Mouse (Mus musculus) lung, postnatal 36 days (tissue): ENCODE data around the gene Cwf19l1.
A peak's percentile ranks its signal among the peaks of the same experiment; 100 is the strongest.

Source experiments
- DNase-seq: peaks from one replicate; pipeline ENCODE4 v3.0.0; 2022; ENCODE audit warnings: mixed read lengths

Cwf19l1 gene

DNA sequence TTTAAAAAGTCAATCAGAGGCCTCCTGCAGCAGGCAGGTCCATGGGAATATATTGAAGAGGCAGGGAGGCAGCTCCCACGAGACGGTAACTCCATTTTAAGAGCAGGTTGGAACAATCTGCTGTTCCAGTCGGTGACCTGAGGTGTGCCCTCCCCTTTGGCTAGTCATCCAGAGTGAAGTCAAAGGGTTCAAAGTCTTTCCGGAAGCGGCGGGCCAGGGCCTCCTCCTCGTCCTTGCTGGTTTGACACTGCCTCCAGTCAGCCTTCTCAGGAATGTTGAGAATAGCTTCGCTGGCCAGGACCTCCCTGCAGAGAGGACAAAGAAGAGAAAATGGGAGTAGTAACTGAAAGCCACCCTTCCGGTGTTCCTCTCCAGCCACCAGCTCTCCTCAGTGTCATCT, 25.3 kb downstream of the Cwf19l1 start:
- no peak for DNase-seq

DNA sequence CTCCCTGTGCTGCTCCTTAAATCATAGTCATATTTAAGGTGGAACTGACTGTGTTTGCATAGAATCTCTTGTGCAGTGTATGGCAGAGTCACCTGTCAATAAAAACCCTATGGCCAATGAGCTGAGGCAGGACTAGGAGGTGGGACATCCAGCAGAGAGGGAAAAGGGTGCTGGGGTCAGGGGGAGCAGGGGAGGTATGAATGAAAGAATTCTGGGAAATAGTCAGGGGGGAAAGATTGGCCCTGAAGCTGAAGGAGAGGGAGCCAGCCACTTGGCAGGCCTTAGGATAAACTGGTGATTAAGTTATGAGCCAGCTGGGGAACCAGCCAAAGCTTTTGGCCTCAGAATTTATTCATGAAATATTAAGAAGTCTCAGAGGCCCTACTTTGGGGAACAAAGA, 26.7 kb downstream of the Cwf19l1 start:
- peak; percentile 49 for DNase-seq

DNA sequence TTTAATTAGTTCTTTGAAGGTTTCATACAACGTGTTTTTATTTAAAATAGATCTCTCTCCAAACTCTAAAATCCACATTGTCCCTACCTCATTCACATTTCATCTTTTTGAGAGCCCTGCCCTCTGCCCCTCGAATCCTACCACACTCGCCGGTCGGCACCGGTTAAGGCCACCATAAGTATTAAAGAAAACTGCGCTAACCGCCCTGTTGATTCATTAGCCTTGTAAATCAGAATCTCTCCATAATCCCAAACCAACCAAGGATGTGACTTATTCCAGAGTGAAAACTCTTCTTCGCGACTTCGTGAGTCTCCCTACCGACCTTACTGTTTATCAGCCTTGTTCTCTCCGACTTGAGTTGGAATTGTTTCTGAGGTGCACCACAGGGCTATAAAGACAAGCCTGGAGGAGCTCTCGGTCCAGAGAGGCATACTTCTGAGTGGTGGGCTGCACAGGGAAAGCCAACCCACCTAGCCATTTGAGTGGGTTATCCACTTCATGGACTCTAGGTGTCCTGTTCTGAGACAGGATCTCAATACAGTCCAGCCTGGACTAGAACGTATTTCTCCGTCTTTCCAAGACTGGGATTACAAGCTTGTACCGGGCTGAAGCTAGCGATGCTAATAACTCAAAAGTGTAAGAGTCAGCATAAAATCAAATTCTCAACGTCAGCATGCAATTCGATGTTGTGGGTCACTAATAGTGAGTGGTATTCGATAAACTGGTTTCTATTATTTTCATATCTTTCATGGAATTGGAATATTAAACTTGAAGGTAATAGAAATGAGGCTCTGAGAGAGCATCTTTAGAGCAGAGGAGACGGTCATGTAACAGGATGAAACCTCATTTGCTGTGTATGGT, 27.8 kb downstream of the Cwf19l1 start:
- no peak for DNase-seq

DNA sequence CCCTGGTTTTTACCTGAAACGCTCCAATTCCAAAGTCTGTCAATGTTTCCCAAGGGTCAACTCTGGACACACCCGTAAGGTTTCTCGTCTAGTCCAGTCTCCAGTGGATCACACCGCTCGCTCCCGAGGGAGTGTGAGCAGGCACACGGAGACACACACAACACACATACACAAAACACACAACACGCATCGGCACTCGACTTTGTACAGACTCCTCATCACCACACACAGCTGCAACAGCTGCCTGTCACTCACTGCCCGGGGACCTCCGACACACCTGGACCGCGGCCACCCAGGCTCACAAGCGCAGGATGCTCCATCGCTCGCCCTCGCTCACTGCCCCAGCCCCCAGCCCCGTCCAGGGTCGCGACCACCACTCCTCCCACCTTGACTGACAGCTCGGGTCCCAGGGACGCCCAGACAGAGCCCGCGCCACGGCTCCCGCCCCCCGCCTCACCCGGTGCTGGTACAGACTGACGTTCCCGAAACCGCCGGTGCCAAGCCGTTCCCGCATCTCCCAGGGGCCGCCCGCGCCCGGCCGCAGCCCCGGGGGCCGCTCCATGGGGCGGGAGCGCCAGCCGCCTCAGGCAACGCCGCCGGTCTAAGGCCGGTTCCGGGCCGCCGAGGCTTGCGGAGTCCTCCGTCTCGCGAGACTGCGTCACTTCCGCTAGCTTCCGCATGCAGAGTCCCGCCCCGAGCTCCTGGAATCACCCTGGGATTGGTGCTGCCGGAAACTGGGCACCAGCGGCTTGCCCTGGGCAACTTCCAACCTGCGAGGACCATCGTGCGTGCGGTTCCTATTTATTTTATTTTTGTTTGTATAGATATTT, 28.6 kb downstream of the Cwf19l1 start, which contains the start of gene Chuk:
Gene Chuk (minus strand): TSS at position 650 of the 830 bp plus-strand sequence.
- DNase-seq: peak; percentile 99

DNA sequence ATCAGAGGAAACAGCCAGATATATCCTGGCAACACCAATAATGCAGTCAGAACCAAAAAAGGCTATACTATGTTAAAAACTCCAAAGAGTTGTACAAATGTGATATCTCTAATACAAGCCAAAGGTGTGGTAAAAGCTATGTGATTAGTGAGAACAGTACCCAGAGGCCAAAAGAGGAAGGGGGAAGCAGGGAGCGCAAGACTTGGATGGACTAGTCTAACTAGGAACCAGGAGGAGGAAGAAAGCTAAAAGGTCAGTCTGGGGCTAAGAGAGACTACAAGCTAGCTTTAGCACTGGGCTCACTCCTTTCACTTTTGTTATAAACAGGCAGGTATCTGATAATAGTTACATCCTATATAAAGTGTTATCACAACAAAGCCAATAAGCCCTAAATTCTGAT, 31.3 kb downstream of the Cwf19l1 start:
- no peak for DNase-seq

DNA sequence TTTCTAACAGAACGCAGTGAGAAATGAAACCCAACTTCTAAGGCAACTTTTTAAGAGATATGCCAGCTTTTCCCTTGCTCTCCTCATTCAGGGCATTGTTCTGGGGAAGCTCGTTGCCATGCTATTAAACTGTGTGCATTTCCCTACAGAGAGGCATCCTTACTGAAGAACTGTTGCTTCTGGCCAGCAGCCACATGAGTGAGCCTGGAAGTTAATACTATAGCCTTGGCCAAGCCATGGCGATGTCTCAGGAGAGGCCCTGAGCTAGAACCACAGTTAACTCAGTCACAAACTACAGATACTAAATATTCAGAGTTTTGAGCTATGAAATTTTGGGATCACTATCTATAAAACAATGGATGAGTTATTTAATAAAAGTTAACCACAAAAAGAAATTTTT, 32.7 kb downstream of the Cwf19l1 start:
- no peak for DNase-seq

DNA sequence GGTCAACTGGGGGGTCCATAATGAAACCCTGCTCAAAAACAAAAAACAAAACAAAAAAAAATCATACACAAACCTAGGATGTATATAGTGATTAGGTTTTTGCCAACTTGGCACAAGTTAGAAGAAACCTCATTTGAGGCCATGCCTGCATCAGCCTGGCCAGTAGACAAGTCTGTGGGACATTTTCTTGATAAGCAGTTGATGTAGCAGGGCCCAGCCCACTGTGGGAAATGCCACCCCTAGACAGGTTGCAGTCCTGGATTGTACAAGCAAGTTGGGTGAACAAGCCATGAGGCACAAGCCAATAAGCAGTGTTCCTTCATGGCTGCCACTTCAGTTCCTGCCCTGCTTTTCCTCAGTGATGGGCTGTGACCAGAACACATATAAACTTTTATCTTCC, 34.8 kb downstream of the Cwf19l1 start:
- DNase-seq: no peak

DNA sequence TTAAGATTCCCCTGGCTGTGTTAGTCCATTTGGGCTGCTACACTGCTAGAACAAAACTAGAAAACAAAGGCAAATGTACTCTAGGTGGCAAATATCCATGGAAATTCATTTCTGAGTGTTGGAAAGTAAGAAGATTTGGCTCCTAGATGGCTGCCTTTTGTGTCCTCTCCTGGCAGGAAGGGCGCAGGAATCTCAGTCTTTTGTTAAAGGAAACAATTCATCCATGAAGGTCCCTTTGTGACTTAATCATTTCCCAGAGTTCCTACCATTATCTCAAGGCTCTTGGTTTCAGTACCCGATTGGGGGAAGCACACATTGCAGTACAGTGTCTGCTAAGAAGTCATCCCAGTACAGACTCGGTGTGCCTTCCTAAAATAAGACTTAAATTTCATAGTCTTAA, 49.4 kb downstream of the Cwf19l1 start:
- DNase-seq: no peak

DNA sequence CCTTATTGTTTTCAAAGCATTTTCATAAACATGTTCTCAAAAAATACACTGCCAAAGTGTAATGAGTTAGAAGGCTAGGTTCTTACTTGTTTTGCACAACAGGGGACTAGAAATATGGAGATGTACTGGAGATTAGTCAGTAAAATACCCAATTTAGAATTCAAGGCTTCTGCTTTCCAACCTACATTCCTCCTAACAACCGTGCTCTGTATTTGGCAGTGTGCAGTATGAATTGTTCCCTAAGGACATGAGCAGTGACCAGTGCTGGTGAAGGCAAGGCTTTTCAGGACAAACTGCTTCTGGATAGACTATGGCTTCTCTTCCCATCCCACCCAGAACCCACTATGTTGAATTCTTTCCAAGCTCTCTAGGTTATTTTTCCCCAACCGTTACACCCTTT, 54.8 kb downstream of the Cwf19l1 start:
- DNase-seq: no peak

DNA sequence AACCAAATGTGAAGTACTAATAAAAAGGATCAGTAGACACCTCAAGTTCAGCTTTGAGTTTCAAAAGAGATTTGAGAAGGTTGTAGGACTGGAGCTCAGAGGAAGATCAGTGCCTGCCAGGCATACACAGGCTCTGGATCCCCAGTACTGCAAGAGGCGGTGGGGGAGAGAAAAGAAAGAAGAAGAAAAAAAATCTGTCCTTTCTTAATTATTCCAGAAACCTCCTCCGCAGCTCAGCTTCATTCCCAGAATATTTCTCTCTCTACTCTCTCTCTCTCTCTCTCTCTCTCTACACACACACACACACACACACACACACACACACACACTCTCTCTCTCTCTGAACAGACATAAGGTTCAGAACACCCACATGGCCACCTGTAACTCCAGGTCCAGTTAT, 55.7 kb downstream of the Cwf19l1 start:
- no peak for DNase-seq

DNA sequence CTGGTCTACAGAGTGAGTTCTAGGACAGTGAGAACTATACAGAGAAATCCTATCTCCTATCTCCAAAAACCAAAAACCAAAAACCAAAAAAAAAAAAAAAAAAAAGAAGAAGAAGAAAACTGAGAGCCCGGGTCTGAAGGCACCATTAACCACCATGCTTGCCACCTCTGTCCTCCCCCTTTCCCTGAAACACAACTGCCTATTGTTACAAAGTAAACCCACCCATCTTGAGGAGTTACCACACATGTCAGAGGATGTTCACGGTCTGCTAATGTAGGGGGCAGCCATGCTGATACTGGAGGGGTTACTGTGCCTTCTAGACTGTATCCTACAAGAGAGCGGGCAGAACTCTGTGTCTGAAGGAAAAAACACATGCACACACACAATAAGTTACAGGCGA, 58.7 kb downstream of the Cwf19l1 start:
- DNase-seq: no peak

DNA sequence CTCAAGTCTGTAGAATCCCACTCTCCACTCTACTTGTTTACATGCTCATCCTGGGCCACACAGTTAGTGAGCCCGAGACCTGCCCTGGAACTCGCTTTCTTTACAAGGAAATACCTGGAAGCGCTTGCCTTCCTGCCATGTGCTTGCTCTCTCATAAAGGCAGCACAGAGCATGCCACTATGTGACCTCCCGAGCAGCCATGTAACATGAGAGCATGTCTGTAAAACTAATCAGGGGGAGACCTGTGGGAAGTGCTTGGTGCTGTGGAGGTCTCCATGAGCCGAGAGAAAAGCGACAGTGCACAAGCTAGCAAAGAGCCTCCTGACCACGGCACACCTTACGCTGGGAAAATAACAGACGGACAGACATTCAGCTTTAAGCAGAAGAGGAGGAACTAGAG, 59.2 kb downstream of the Cwf19l1 start:
- no peak for DNase-seq

DNA sequence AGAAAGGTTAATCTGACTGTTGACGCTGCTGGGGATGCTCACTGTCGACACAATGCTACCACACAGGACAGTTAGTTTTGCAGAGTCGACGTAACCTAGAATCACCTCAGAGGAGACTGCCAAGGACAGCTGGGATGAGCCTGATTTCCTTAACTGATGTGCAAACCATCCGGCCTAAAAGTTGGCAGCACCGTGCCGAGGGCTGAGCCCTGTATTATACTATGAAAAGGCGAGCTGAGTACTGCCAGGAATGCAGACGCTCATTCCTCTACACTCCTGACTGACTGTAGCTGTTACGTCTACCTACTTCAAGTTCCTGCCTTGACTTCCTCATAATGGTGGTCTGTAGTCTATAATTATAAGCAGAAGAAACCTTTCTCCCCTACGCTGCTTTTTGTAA, 60.7 kb downstream of the Cwf19l1 start:
- no peak for DNase-seq

DNA sequence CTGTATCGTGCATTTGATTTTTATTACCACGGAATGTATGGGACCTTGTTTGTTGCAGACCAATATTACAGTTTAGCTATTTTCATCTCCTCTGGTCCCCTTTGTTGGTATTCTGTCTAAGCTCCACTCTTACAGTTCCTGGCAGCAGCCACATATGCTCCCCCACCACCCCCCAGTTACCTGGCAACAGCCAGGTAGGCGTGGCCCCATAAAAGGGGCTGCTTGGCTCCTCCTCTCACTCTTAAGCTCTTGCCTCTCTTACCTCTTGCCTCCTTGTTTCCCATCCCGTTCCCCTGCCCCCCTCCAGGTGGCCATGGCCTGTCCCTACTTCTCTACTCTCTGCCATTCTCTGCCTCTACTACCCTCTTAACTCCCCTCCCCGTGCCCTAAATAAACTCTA, 64.5 kb downstream of the Cwf19l1 start:
- no peak for DNase-seq

DNA sequence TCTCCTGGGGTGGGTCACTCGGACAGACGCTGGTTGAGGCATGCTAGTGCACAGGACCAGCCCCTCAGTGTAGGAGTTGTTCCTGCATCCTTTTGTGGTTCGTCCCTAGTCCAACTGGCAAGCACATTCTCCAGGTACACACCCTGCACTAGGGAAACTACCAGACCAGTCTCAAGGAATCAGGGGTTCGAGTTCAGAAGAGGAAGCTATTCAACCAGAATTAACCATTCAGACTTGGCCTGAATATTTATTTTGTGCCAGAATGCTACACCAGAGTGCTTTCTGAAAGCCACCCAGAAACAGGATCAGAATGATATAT, 65.8 kb downstream of the Cwf19l1 start:
- DNase-seq: no peak

DNA sequence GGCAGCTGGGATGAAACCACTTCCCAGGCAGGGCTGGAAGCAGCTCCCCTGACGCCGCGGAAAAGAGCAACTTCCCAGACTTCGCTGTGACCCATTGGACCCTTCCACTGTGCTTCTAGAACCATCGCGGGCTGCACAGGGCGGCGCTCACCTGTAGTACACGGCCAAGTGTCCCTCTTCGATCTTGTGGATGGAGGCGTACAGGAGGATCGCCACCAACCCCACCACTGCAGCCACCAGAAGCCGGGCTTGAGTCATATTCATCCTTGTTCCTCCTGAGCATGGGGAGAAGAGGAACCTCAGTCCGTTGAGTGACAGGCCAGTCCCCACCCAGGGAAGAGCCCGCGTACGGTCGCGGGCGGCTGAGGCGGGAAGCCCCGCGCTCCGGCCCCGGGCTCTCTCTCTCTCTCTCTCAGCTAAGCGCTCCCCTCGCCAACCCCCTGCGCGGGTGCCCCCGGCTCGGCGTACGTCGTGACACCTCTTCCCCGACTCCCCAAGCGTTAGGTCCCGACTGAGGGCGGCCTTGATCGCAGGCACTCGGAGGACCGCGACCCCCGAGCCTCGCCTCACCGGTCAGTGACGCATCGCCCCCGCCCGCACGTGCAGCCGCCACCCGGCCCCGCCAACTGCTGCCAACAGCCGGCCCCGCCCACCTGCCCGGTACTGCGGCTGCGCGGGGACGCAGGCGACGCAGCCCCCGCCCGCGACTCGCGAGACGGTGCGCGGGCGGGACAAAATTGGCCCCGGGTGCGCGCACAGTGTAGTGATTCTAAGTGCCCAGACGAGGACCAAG, 66.4 kb downstream of the Cwf19l1 start, which contains the start of gene Erlin1:
Gene Erlin1 (minus strand): TSS at position 665 of the 793 bp plus-strand sequence.
- peak; percentile 92 for DNase-seq

DNA sequence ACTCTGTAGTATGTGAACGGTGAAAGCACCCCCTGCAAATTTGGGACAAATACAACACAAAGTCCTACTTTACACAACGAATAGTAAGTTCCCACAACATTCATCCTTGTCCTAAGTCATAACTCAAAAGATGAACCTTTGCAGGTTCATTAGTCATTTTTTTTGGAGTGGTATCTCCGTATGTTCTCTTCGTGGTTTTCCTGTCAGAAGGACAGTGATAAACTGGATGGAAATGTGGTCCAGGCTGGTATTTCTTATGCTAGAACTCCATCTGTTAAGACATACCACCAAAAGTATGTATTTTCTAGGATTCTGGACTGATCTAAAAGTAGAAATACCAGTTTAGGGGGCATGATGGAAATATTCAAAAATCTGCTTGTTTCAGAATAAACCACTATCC, 67.4 kb downstream of the Cwf19l1 start:
- DNase-seq: no peak

DNA sequence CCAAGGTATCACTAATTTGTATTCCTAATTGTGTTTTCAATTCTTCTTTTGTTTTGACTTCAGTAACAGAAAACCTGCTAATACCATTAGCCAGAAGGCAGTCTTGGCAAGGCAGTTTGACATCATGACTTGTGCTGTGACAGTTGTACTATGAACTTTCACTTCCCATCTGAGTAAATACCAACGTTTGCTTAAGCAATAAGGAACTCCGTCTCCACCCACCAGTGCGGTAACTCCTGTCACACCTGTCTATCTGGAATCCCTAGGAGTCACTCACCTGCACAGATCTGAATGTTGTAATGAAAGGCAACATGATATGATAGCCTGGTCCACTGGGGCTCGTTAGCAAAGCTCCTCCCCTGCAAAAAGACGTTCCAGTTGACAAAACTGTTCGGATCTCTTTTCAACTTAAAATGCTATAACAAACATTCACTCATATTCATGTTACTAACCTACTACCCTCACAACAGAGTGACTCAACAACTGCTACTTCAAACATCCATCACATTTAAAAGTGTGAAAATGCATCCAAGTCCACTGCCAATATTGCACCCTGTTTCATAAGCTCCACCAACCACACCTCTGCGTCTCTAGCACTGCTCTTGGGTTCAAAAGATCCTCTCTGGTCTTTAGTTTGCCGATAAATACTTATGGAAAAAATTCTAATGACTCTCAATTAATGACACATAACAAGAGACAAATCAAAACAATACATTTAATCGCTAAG, 68.2 kb downstream of the Cwf19l1 start:
- DNase-seq: peak; percentile 28

DNA sequence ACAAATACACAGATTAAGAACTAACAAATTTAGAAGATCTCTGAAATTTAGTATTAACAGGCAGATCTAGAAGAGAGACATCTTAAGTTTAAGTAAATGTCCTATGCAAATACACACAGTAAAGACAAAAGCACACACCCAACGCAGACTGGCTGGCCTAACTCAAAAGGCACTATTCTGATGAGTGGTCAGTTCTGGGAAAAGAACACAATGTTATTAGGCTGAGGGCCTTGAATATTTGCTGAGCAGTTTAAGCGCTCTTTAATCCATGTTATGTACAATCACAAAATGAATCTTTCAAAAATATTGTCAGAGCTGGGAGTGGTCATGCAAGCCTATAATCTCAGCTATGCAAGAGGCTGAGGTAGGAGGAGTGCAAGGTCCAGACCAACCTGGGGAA, 70.9 kb downstream of the Cwf19l1 start:
- peak; percentile 55 for DNase-seq

DNA sequence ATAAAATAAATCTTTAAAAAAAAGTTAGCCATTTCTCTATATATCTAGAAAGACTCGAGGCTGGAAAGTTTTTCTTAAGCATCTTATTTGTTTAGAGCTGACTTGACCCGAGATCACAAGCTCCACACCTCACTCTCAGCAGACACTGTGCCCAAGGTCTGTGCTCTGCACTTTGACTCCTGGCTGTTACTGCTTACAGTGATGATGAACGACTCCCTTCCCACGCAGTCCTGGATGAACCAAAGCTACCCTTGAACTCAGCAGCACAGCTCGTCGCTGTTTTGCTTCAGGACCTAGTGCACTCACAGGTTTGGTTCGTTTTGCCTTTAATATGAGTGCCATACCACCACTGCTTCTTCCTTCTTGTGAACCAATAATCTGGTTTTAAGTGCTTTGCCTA, 71.9 kb downstream of the Cwf19l1 start:
- DNase-seq: no peak

DNA sequence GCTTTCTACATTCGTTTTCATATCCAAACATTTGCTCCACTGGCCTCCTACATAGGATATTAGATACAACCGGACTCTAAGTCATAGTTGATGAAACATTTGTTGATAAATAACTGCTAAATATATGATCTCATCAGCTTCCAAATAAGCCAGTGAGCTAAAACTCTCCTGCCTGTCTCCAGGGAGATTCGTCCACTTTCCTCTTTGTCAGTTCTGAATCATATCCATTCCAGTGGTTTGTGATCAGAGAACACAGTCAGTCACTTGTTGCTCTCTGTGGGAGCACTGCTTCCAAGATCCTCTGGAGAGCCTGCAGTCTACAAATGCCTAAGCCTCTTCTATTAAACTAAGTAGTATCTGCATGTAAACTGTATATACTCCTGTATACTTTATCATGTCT, 75.5 kb downstream of the Cwf19l1 start:
- DNase-seq: no peak
